8 mouse cellular contexts compared by ENCODE assay signal in genomic region chr4:155564315-155565069, GRCm38 (mm10). TPM values are rescaled to one million over a fixed set of nuclear protein-coding genes. Genes with fewer than 3 reads are reported as not detected.
DNase-seq lines count a peak whose midpoint lies in the region; ATAC-seq and TF ChIP-seq lines count a peak whose summit lies in the region.

No protein-coding gene starts in this region.

- H3K9ac ChIP-seq in forebrain, postnatal 0 days = peak overlapping the region; percentile 83
- peak overlapping the region; percentile 79 for H3K9ac ChIP-seq in hindbrain, embryonic 14.5 days
- H3K9ac ChIP-seq in liver, embryonic 12.5 days = peak overlapping the region; percentile 86
- peak overlapping the region; percentile 82 for H3K9ac ChIP-seq in neural tube, embryonic 14.5 days (replicated peaks; ENCODE audit: low read depth, low read length)

- 12% methylated on average over 20 of the region's 20 CpGs for WGBS in forebrain, postnatal 0 days
- 19% methylated on average over 20 of the region's 20 CpGs for WGBS in hindbrain, embryonic 14.5 days
- 11% methylated on average over 20 of the region's 20 CpGs for WGBS in liver, embryonic 12.5 days (ENCODE audit: insufficient replicate concordance)
- WGBS in neural tube, embryonic 14.5 days = 13% methylated on average over 20 of the region's 20 CpGs

- peak overlapping the region; percentile 59 for H3K4me2 ChIP-seq in forebrain, postnatal 0 days (ENCODE audit: low read depth)
- H3K4me2 ChIP-seq in hindbrain, embryonic 14.5 days (replicated peaks) = peak overlapping the region; percentile 54
- peak overlapping the region; percentile 95 for H3K4me2 ChIP-seq in liver, embryonic 12.5 days
- H3K4me2 ChIP-seq in neural tube, embryonic 14.5 days (ENCODE audit: low read depth, low read length) = peak overlapping the region; percentile 82

- peak overlapping the region; percentile 91 for H3K27ac ChIP-seq in forebrain, postnatal 0 days (ENCODE audit: low read depth, low read length)
- H3K27ac ChIP-seq in hindbrain, embryonic 14.5 days = peak overlapping the region; percentile 87
- H3K27ac ChIP-seq in liver, embryonic 12.5 days = peak overlapping the region; percentile 92
- H3K27ac ChIP-seq in neural tube, embryonic 14.5 days (ENCODE audit: low read depth, low read length) = peak overlapping the region; percentile 84

- ATAC-seq in forebrain, postnatal 0 days = no peak
- no peak for ATAC-seq in hindbrain, embryonic 14.5 days (ENCODE audit: low FRiP score)
- no peak for ATAC-seq in liver, embryonic 12.5 days
- ATAC-seq in neural tube, embryonic 14.5 days (ENCODE audit: low read depth) = no peak
- ATAC-seq in megakaryocyte progenitor cell, adult 5-6 weeks (replicated peaks; ENCODE audit: poor library complexity) = no peak

- peak; percentile 39 for DNase-seq in layer of hippocampus, adult 9-11 months
- DNase-seq in layer of hippocampus, postnatal 25 days (ENCODE audit: extremely low spot score in 1 of 2, low spot score in 1 of 2) = no peak
- peak; percentile 50 for DNase-seq in adrenal gland, postnatal 25 days
- no peak for DNase-seq in forebrain, postnatal 0 days
- no peak for DNase-seq in hindbrain, embryonic 14.5 days (ENCODE audit: low spot score)

- TF ChIP-seq CTCF in forebrain, postnatal 0 days (IDR thresholded peaks at IDR 0.05; ENCODE audit: low read depth) = no peak

- no peaks in the 10 kb centered on the region for H3K27me3 ChIP-seq in forebrain, postnatal 0 days (ENCODE audit: insufficient read depth, low read length)
- no peaks in the 10 kb centered on the region for H3K27me3 ChIP-seq in hindbrain, embryonic 14.5 days (ENCODE audit: control insufficient read depth, insufficient read depth, low read length)
- no peaks in the 10 kb centered on the region for H3K27me3 ChIP-seq in liver, embryonic 12.5 days (replicated peaks)
- H3K27me3 ChIP-seq in neural tube, embryonic 14.5 days (ENCODE audit: control insufficient read depth, insufficient read depth, low read length) = no peaks in the 10 kb centered on the region

- peaks cover 16% of the 10 kb centered on the region for H3K36me3 ChIP-seq in forebrain, postnatal 0 days (ENCODE audit: insufficient read depth)
- peaks cover 19% of the 10 kb centered on the region for H3K36me3 ChIP-seq in hindbrain, embryonic 14.5 days (replicated peaks; ENCODE audit: control insufficient read depth, insufficient read depth)
- peaks cover 16% of the 10 kb centered on the region for H3K36me3 ChIP-seq in liver, embryonic 12.5 days
- H3K36me3 ChIP-seq in neural tube, embryonic 14.5 days (ENCODE audit: control insufficient read depth, insufficient read depth, low read length) = peaks cover 14% of the 10 kb centered on the region

- peaks cover 5% of the 10 kb centered on the region for H3K4me1 ChIP-seq in forebrain, postnatal 0 days (ENCODE audit: insufficient read depth)
- peaks cover 21% of the 10 kb centered on the region for H3K4me1 ChIP-seq in hindbrain, embryonic 14.5 days (replicated peaks; ENCODE audit: control insufficient read depth, insufficient read depth, low read length)
- H3K4me1 ChIP-seq in liver, embryonic 12.5 days = peaks cover 73% of the 10 kb centered on the region
- peaks cover 20% of the 10 kb centered on the region for H3K4me1 ChIP-seq in neural tube, embryonic 14.5 days (ENCODE audit: control insufficient read depth, insufficient read depth, low read length)

- peak overlapping the region; percentile 87 for H3K4me3 ChIP-seq in forebrain, postnatal 0 days (ENCODE audit: low read depth, low read length)
- H3K4me3 ChIP-seq in hindbrain, embryonic 14.5 days (replicated peaks; ENCODE audit: low read length) = peak overlapping the region; percentile 78
- H3K4me3 ChIP-seq in liver, embryonic 12.5 days = peak overlapping the region; percentile 87
- H3K4me3 ChIP-seq in neural tube, embryonic 14.5 days (ENCODE audit: low read depth, low read length) = peak overlapping the region; percentile 90

- H3K9me3 ChIP-seq in forebrain, postnatal 0 days (ENCODE audit: low read length) = no peaks in the 10 kb centered on the region
- H3K9me3 ChIP-seq in hindbrain, embryonic 14.5 days (ENCODE audit: control insufficient read depth, low read length) = no peaks in the 10 kb centered on the region
- no peaks in the 10 kb centered on the region for H3K9me3 ChIP-seq in liver, embryonic 12.5 days (replicated peaks)
- H3K9me3 ChIP-seq in neural tube, embryonic 14.5 days (ENCODE audit: control insufficient read depth, low read length) = no peaks in the 10 kb centered on the region

RNA-seq across cellular contexts. Expression of gene Nadk, which starts 2.3 kb away (rescaled TPM):
- total RNA-seq in layer of hippocampus, postnatal 25 days (2021) = 10 to 100 TPM; 67.1 to 68.5 TPM
- 294 and 306 TPM in 2 replicates for total RNA-seq in adrenal gland, postnatal 25 days (2021)
- total RNA-seq in forebrain, postnatal 0 days (2014; rRNA removed) = 86.0 and 89.7 TPM in 2 replicates
- polyA plus RNA-seq in forebrain, postnatal 0 days (2015; fragmentation: Nextera tagmentation; extraction: Ambion mirVana) = 66.4 and 66.7 TPM in 2 replicates
- 82.9 and 92.1 TPM in 2 replicates for polyA plus RNA-seq in hindbrain, embryonic 14.5 days (2014; fragmentation: Nextera tagmentation; extraction: Ambion mirVana)
- polyA plus RNA-seq in liver, embryonic 12.5 days (2016; fragmentation: Nextera tagmentation; extraction: Ambion mirVana) = 75.9 and 78.0 TPM in 2 replicates
- polyA plus RNA-seq in neural tube, embryonic 14.5 days (2014; fragmentation: Nextera tagmentation; extraction: Ambion mirVana) = 79.1 and 93.0 TPM in 2 replicates
- total RNA-seq in megakaryocyte progenitor cell, adult 5-6 weeks (2015) = 78.5 and 79.7 TPM in 2 replicates
- total RNA-seq in megakaryocyte progenitor cell, adult 5-6 weeks (2017) = 71.3 and 72.4 TPM in 2 replicates

RNA-seq across cellular contexts. Expression of gene Slc35e2, which starts 36.7 kb away (rescaled TPM):
- 10 to 100 TPM; 41.5 to 42.5 TPM for total RNA-seq in layer of hippocampus, postnatal 25 days (2021)
- 36.8 and 52.0 TPM in 2 replicates for total RNA-seq in adrenal gland, postnatal 25 days (2021)
- 39.9 and 49.2 TPM in 2 replicates for total RNA-seq in forebrain, postnatal 0 days (2014; rRNA removed)
- 8.6 and 10.5 TPM in 2 replicates for polyA plus RNA-seq in forebrain, postnatal 0 days (2015; fragmentation: Nextera tagmentation; extraction: Ambion mirVana)
- 19.9 and 23.6 TPM in 2 replicates for polyA plus RNA-seq in hindbrain, embryonic 14.5 days (2014; fragmentation: Nextera tagmentation; extraction: Ambion mirVana)
- polyA plus RNA-seq in liver, embryonic 12.5 days (2016; fragmentation: Nextera tagmentation; extraction: Ambion mirVana) = 7.1 and 7.3 TPM in 2 replicates
- polyA plus RNA-seq in neural tube, embryonic 14.5 days (2014; fragmentation: Nextera tagmentation; extraction: Ambion mirVana) = 21.0 and 21.4 TPM in 2 replicates
- total RNA-seq in megakaryocyte progenitor cell, adult 5-6 weeks (2015) = 16.8 and 20.2 TPM in 2 replicates
- 8.9 and 11.0 TPM in 2 replicates for total RNA-seq in megakaryocyte progenitor cell, adult 5-6 weeks (2017)

Comparison
In these comparisons a context has a peak if more than half of its experiments do, and no peak if none do; other contexts are left out.
1. DNase-seq: peak in layer of hippocampus, adult 9-11 months (single experiment) and adrenal gland, postnatal 25 days (single experiment); none in layer of hippocampus, postnatal 25 days (0 of 2), forebrain, postnatal 0 days (single experiment) and hindbrain, embryonic 14.5 days (single experiment).
2. Peak in every context shown above with its lines, with median percentiles within 50 percentile points of each other: H3K27ac ChIP-seq, H3K4me2 ChIP-seq, H3K4me3 ChIP-seq and H3K9ac ChIP-seq.